Mouse (Mus musculus) adipocyte (in vitro differentiated cells): Measurements from ENCODE around the gene Actrt1.

Source experiments
- DNase-seq: peaks from one replicate; pipeline ENCODE4 v3.0.0-alpha.2; 2016; ENCODE audit warnings: low spot score

The Actrt1 gene

DNA sequence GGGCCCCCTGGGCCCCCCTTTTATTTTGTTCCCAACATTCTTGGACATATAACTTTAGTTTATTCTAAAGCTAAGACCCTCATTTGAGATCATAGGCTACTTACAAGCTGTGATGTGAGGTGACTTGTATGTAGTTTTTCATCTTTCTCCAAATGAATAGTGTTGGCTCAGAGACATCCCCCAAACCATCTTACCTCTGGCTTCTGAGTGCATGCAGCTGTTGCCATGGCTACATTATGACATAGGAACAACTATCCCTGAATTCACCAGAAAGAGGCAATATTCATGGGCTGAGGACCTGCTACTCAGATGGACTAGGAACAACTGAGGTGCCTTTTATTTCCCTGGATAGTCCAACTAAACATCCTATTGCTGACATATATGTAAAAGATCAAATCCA, at the start of gene Actrt1:
Actrt1 (plus strand) TSS at position 301 of the 400 bp plus-strand sequence.
- no peak for DNase-seq

DNA sequence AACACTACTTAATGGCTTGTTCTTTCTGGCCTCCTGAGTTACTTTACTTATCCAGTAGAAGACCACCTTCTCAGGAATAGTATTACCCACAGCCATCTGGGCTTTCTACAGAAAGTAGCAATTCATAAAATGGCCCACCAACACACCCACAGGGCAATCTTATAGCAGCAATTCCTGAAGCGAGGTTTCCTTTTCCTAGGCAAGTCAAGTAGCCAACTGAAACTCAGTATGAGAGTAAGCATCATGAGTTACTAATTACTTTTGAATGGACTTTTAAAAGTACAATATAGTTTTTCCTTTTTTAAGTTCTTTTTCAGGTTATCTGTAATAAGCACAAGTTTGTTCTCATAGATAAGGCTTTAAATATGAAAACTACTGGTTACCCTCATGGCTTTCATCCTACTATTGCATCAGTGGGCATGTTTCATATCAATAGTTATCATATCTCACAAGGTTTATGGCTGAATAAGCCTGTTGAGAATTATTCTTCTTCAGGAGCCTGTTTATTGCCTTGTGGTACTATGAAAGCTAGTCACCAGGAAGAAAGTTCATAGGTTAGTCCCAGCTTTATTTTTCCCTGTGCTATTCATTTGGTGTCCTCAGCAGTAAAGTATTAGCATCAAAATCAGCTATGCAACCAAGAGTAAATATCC, 2.8 kb downstream of the Actrt1 start:
- DNase-seq: no peak
